23 mouse cellular contexts compared by ENCODE assay signal in genomic region chr17:4176524-4176923, GRCm38 (mm10).
"Had no signal": no experiment of that assay in that cellular context is flagged by ENCODE, and none has a peak within 500 bp of the region (broad histone marks: within the 10 kb centered on the region; RNA-seq: fewer than 3 reads in every experiment).

No protein-coding gene starts in this region.

- H3K36me3 ChIP-seq: limb, embryonic 12.5 days; limb, embryonic 15.5 days; midbrain, embryonic 10.5 days; midbrain, embryonic 13.5 days; neural tube, embryonic 13.5 days had no signal

- DNase-seq: kidney, adult 2 months; kidney, postnatal 36 days; left cerebral cortex, postnatal 4 days; liver, postnatal 0 days; right cerebral cortex, adult 18-20 months; right cerebral cortex, postnatal 14 days; right cerebral cortex, postnatal 4 days; thymus, adult 2 months; thymus, postnatal 14 days; thymus, postnatal 4 days had no signal

- H3K4me2 ChIP-seq: limb, embryonic 12.5 days; limb, embryonic 15.5 days; liver, embryonic 11.5 days; midbrain, embryonic 13.5 days had no signal

- H3K4me3 ChIP-seq: limb, embryonic 12.5 days; limb, embryonic 15.5 days; megakaryocyte, embryonic 14.5 days; midbrain, embryonic 10.5 days; midbrain, embryonic 13.5 days; myocyte; neural tube, embryonic 13.5 days had no signal

- H3K9ac ChIP-seq: limb, embryonic 12.5 days; limb, embryonic 15.5 days; liver, embryonic 14.5 days; liver, postnatal 0 days; midbrain, embryonic 13.5 days; neural tube, embryonic 13.5 days had no signal

- H3K9me3 ChIP-seq: limb, embryonic 12.5 days; limb, embryonic 15.5 days; megakaryocyte, embryonic 14.5 days; midbrain, embryonic 10.5 days; midbrain, embryonic 13.5 days; neural tube, embryonic 13.5 days had no signal

- H3K27ac ChIP-seq: limb, embryonic 12.5 days; limb, embryonic 15.5 days; liver, embryonic 14.5 days; macrophage; midbrain, embryonic 10.5 days; midbrain, embryonic 13.5 days; neural tube, embryonic 13.5 days; stomach, postnatal 0 days had no signal

- ATAC-seq: intestine, postnatal 0 days; liver, postnatal 0 days; midbrain, embryonic 13.5 days; midbrain, embryonic 16.5 days had no signal

- H3K4me1 ChIP-seq: limb, embryonic 12.5 days had no signal

- H3K27me3 ChIP-seq: limb, embryonic 12.5 days; limb, embryonic 15.5 days; megakaryocyte, embryonic 14.5 days; midbrain, embryonic 13.5 days; neural tube, embryonic 13.5 days had no signal
